In the genomic region with DNA sequence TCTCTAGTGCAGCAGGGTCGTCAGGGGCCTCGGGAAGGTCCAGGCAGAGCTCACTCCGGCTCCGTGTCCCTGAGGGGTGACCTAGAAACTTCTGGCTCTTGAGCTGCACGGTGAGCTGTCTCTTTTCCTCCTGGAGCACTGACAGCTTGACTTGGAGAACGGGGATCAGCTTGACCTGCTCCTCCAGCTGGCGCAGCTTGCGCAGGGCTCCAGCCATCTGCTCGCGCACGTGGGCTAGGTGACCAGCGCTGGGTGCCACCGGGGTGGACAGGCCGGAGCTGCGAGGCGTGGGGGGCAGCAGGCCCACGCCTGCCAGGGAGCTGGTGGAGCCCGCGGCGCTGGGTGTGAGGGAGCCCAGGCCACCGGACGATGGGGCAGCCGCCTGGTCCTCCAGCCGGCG, we compare ENCODE assay signal across 24 mouse cellular contexts. TPM values are rescaled to one million over a fixed set of nuclear protein-coding genes. Genes with fewer than 3 reads are reported as not detected.
DNase-seq lines count a peak whose midpoint lies in the region; ATAC-seq and TF ChIP-seq lines count a peak whose summit lies in the region.
"Had no signal": no experiment of that assay in that cellular context is flagged by ENCODE, and none has a peak within 500 bp of the region (broad histone marks: within the 10 kb centered on the region; RNA-seq: fewer than 3 reads in every experiment).

No protein-coding gene starts in this region.

- H3K9me3 ChIP-seq in ES-E14 (ENCODE audit: control insufficient read depth, insufficient read depth, low read depth, low read length), result no peaks in the 10 kb centered on the region
- H3K9me3 ChIP-seq in embryonic facial prominence, embryonic 13.5 days, result no peaks in the 10 kb centered on the region
- H3K9me3 ChIP-seq in hindbrain, embryonic 16.5 days (ENCODE audit: control insufficient read depth, low read length), result no peaks in the 10 kb centered on the region
- H3K9me3 ChIP-seq in neural tube, embryonic 15.5 days (replicated peaks), result no peaks in the 10 kb centered on the region
- H3K9me3 ChIP-seq: forebrain, embryonic 12.5 days; hindbrain, embryonic 12.5 days; liver, embryonic 12.5 days had no signal

- no peak for TF ChIP-seq CTCF in gastrocnemius, adult 2 months (IDR thresholded peaks at IDR 0.05)

- intact Hi-C loops in gastrocnemius, adult 2 months (cut with DNase I), result no loop called here

- in situ Hi-C loops in ES-E14 (cut with MboI; ENCODE audit: low sequenced_read_pairs in 2 of 2, unreplicated experiment in 2 of 2), result no loop called here

- peaks cover 40% of the 10 kb centered on the region for H3K36me3 ChIP-seq in ES-E14 (ENCODE audit: control insufficient read depth, insufficient read depth, low read length, poor library complexity, severe bottlenecking)
- peaks cover 59% of the 10 kb centered on the region for H3K36me3 ChIP-seq in embryonic facial prominence, embryonic 13.5 days
- H3K36me3 ChIP-seq in hindbrain, embryonic 16.5 days (ENCODE audit: control insufficient read depth, insufficient read depth, low read length), result no peaks in the 10 kb centered on the region
- no peaks in the 10 kb centered on the region for H3K36me3 ChIP-seq in neural tube, embryonic 15.5 days

- peak overlapping the region; percentile 96 for H3K27ac ChIP-seq in gastrocnemius, adult 2 months
- H3K27ac ChIP-seq in ES-E14 (ENCODE audit: insufficient read depth, low read depth, low read length, poor library complexity, severe bottlenecking), result no peak overlapping the region
- no peak overlapping the region for H3K27ac ChIP-seq in embryonic facial prominence, embryonic 13.5 days
- H3K27ac ChIP-seq in hindbrain, embryonic 16.5 days (ENCODE audit: low read depth, low read length), result no peak overlapping the region
- H3K27ac ChIP-seq in neural tube, embryonic 15.5 days (replicated peaks), result no peak overlapping the region
- H3K27ac ChIP-seq: forebrain, embryonic 12.5 days; hindbrain, embryonic 12.5 days; left cerebral cortex, adult 2 months; liver, embryonic 12.5 days had no signal

- H3K9ac ChIP-seq in ES-E14 (ENCODE audit: insufficient read depth, low read depth, low read length, poor library complexity, severe bottlenecking), result peak overlapping the region; percentile 17
- no peak overlapping the region for H3K9ac ChIP-seq in embryonic facial prominence, embryonic 13.5 days
- H3K9ac ChIP-seq in hindbrain, embryonic 16.5 days (ENCODE audit: low read depth, low read length), result no peak overlapping the region; the same call in 1 of the 2 replicates
- no peak overlapping the region for H3K9ac ChIP-seq in neural tube, embryonic 15.5 days (replicated peaks)
- H3K9ac ChIP-seq: forebrain, embryonic 12.5 days; hindbrain, embryonic 12.5 days; liver, embryonic 12.5 days; lung, embryonic 14.5 days had no signal

- no peak for ATAC-seq in embryonic facial prominence, embryonic 13.5 days (ENCODE audit: insufficient number of reproducible peaks, insufficient read depth, low FRiP score, low TSS enrichment, low read depth)
- ATAC-seq in hindbrain, embryonic 16.5 days, result no peak
- ATAC-seq in neural tube, embryonic 15.5 days (ENCODE audit: low FRiP score), result no peak
- ATAC-seq: inflammation-experienced regulatory T-cells, adult 6 months; liver, embryonic 12.5 days had no signal

- no peaks in the 10 kb centered on the region for H3K27me3 ChIP-seq in embryonic facial prominence, embryonic 13.5 days
- no peaks in the 10 kb centered on the region; the same call in 1 of the 2 replicates for H3K27me3 ChIP-seq in hindbrain, embryonic 16.5 days (replicated peaks; ENCODE audit: control insufficient read depth, insufficient read depth, low read length)
- 0 out of 2 replicates have a peak, but pooled peaks cover 5% of the 10 kb centered on the region for H3K27me3 ChIP-seq in neural tube, embryonic 15.5 days (replicated peaks)

- WGBS in embryonic facial prominence, embryonic 13.5 days, result 94% methylated on average over 25 of the region's 25 CpGs
- WGBS in hindbrain, embryonic 16.5 days, result 89% methylated on average over 24 of the region's 25 CpGs
- 93% methylated on average over 22 of the region's 25 CpGs for WGBS in neural tube, embryonic 15.5 days

- peaks cover 12 to 13% of the 10 kb centered on the region in 2 experiments; a peak in 3 of 4 replicates for H3K4me1 ChIP-seq in ES-E14 (ENCODE audit: control insufficient read depth in 2 of 2, insufficient read depth in 2 of 2, low read length in 2 of 2, poor library complexity in 1 of 2)
- peaks cover 58% of the 10 kb centered on the region for H3K4me1 ChIP-seq in embryonic facial prominence, embryonic 13.5 days
- peaks cover 19% of the 10 kb centered on the region for H3K4me1 ChIP-seq in hindbrain, embryonic 16.5 days (ENCODE audit: control insufficient read depth, insufficient read depth, low read depth, low read length)
- peaks cover 32% of the 10 kb centered on the region for H3K4me1 ChIP-seq in neural tube, embryonic 15.5 days

- DNase-seq in gastrocnemius, adult 2 months, result peak; percentile 62
- DNase-seq in gastrocnemius, adult 8-10 months (ENCODE audit: low spot score in 2 of 2), result no peak
- DNase-seq in ES-E14 (ENCODE audit: low read depth, low spot score), result no peak
- peak; percentile 88 for DNase-seq in cerebellum, adult 9-10 months
- no peak for DNase-seq in adrenal gland, adult 18-20 months (ENCODE audit: low spot score in 2 of 2)
- DNase-seq: gastrocnemius, postnatal 25 days; heart, postnatal 10 days; kidney, adult 9 months; kidney, postnatal 36 days; lung, embryonic 14.5 days; lung, postnatal 36 days; right cerebral cortex, adult 18-20 months; thymus, postnatal 25 days had no signal

- H3K4me3 ChIP-seq in gastrocnemius, adult 2 months, result peak overlapping the region; percentile 90
- peak overlapping the region; percentile 54 to 55 for H3K4me3 ChIP-seq in ES-E14 (ENCODE audit: insufficient read depth in 1 of 2, low read depth in 1 of 2, low read length in 2 of 2, poor library complexity in 1 of 2, severe bottlenecking in 1 of 2)
- H3K4me3 ChIP-seq in embryonic facial prominence, embryonic 13.5 days, result no peak overlapping the region
- no peak overlapping the region for H3K4me3 ChIP-seq in hindbrain, embryonic 16.5 days (ENCODE audit: low read length)
- H3K4me3 ChIP-seq in neural tube, embryonic 15.5 days (replicated peaks), result no peak overlapping the region
- H3K4me3 ChIP-seq: forebrain, embryonic 12.5 days; hindbrain, embryonic 12.5 days; left cerebral cortex, adult 2 months; liver, embryonic 12.5 days had no signal

- H3K4me2 ChIP-seq in embryonic facial prominence, embryonic 13.5 days, result peak overlapping the region; percentile 75; the same call in 1 of the 2 replicates
- no peak overlapping the region for H3K4me2 ChIP-seq in hindbrain, embryonic 16.5 days (ENCODE audit: low read length)
- H3K4me2 ChIP-seq in neural tube, embryonic 15.5 days, result no peak overlapping the region
- H3K4me2 ChIP-seq: forebrain, embryonic 12.5 days; hindbrain, embryonic 12.5 days; liver, embryonic 12.5 days had no signal

TF ChIP-seq in ES-E14, 5 proteins besides CTCF, POLR2A, EP300 and RAD21:
- no peak for TF ChIP-seq HCFC1 (IDR thresholded peaks at IDR 0.05; ENCODE audit: borderline replicate concordance, insufficient read depth, low read length)
- no peak for TF ChIP-seq ZC3H11A (IDR thresholded peaks at IDR 0.05; ENCODE audit: borderline replicate concordance, low read depth, low read length)
- TF ChIP-seq CHD2 (IDR thresholded peaks at IDR 0.05; ENCODE audit: low read depth, low read length), result no peak
- TF ChIP-seq ZNF384 (IDR thresholded peaks at IDR 0.05; ENCODE audit: low read depth, low read length), result no peak
- TF ChIP-seq MAFK (IDR thresholded peaks at IDR 0.05; ENCODE audit: insufficient read depth, low read depth, low read length), result no peak

RNA-seq across cellular contexts. Expression of gene Kank2, which starts 3.6 kb away (rescaled TPM):
- 10 to 100 TPM; 11.5 to 16.6 TPM for total RNA-seq in gastrocnemius, adult 2 months (2021)
- total RNA-seq in gastrocnemius, adult 8-10 months (2022), result 10 to 100 TPM; 13.0 to 15.2 (median 14.2) TPM
- 32.6 and 51.6 TPM in 2 replicates for total RNA-seq in ES-E14 (2012; rRNA removed)
- 20.8 and 22.6 TPM in 2 replicates for polyA plus RNA-seq in embryonic facial prominence, embryonic 13.5 days (2015; fragmentation: Nextera tagmentation; extraction: Ambion mirVana)
- 3.9 and 4.7 TPM in 2 replicates for polyA plus RNA-seq in hindbrain, embryonic 16.5 days (2015; fragmentation: Nextera tagmentation; extraction: Ambion mirVana)
- 10 to 100 TPM; 31.1 to 31.3 TPM for total RNA-seq in adrenal gland, adult 18-20 months (2021)
- polyA plus RNA-seq in neural tube, embryonic 15.5 days (2015; fragmentation: Nextera tagmentation; extraction: Ambion mirVana), result 4.9 and 7.4 TPM in 2 replicates
- polyA plus RNA-seq: inflammation-experienced regulatory T-cells, adult 6 months had no signal

RNA-seq across cellular contexts. Expression of gene Spc24, which starts 34.8 kb away (rescaled TPM):
- under 1 TPM; 0.50 to 0.89 TPM for total RNA-seq in gastrocnemius, adult 2 months (2021)
- total RNA-seq in gastrocnemius, adult 8-10 months (2022), result 1 to 10 TPM; 1.5 to 3.3 (median 1.7) TPM
- 127 and 169 TPM in 2 replicates for total RNA-seq in ES-E14 (2012; rRNA removed)
- polyA plus RNA-seq in embryonic facial prominence, embryonic 13.5 days (2015; fragmentation: Nextera tagmentation; extraction: Ambion mirVana), result 105 and 111 TPM in 2 replicates
- polyA plus RNA-seq in hindbrain, embryonic 16.5 days (2015; fragmentation: Nextera tagmentation; extraction: Ambion mirVana), result 21.2 and 26.0 TPM in 2 replicates
- total RNA-seq in adrenal gland, adult 18-20 months (2021), result 1 to 10 TPM in 1 of 2 experiments, under 1 TPM in 1; 0.56 to 1.1 TPM
- 17.2 and 39.7 TPM in 2 replicates for polyA plus RNA-seq in neural tube, embryonic 15.5 days (2015; fragmentation: Nextera tagmentation; extraction: Ambion mirVana)

RNA-seq across cellular contexts. Expression of gene Angptl8, which starts 40.4 kb away (rescaled TPM):
- total RNA-seq in gastrocnemius, adult 2 months (2021), result not detected
- not detected for total RNA-seq in gastrocnemius, adult 8-10 months (2022)
- total RNA-seq in ES-E14 (2012; rRNA removed), result 0.48 TPM in 1 of 2 replicates, not detected in the other
- polyA plus RNA-seq in embryonic facial prominence, embryonic 13.5 days (2015; fragmentation: Nextera tagmentation; extraction: Ambion mirVana), result 0.74 and 1.1 TPM in 2 replicates
- polyA plus RNA-seq in hindbrain, embryonic 16.5 days (2015; fragmentation: Nextera tagmentation; extraction: Ambion mirVana), result 0.25 and 0.66 TPM in 2 replicates
- 10 to 100 TPM in 1 of 2 experiments, 1 to 10 TPM in 1; 8.2 to 26.2 TPM for total RNA-seq in adrenal gland, adult 18-20 months (2021)
- 0.42 and 1.1 TPM in 2 replicates for polyA plus RNA-seq in neural tube, embryonic 15.5 days (2015; fragmentation: Nextera tagmentation; extraction: Ambion mirVana)
- total RNA-seq: left cerebral cortex, adult 2 months; megakaryocyte-erythroid progenitor cell, adult 5-6 weeks had no signal
- polyA plus RNA-seq: frontal cortex, adult 2 months; inflammation-experienced regulatory T-cells, adult 6 months; testis, adult 2 months had no signal

RNA-seq across cellular contexts. Expression of gene Dock6, which starts 57.5 kb away (rescaled TPM):
- 10 to 100 TPM in 1 of 2 experiments, 1 to 10 TPM in 1; 9.4 to 10.5 TPM for total RNA-seq in gastrocnemius, adult 2 months (2021)
- total RNA-seq in gastrocnemius, adult 8-10 months (2022), result 1 to 10 TPM; 4.7 to 8.3 (median 5.2) TPM
- total RNA-seq in ES-E14 (2012; rRNA removed), result 45.4 and 144 TPM in 2 replicates
- polyA plus RNA-seq in embryonic facial prominence, embryonic 13.5 days (2015; fragmentation: Nextera tagmentation; extraction: Ambion mirVana), result 27.4 and 29.2 TPM in 2 replicates
- 16.0 and 17.3 TPM in 2 replicates for polyA plus RNA-seq in hindbrain, embryonic 16.5 days (2015; fragmentation: Nextera tagmentation; extraction: Ambion mirVana)
- 10 to 100 TPM; 29.7 to 36.1 TPM for total RNA-seq in adrenal gland, adult 18-20 months (2021)
- polyA plus RNA-seq in neural tube, embryonic 15.5 days (2015; fragmentation: Nextera tagmentation; extraction: Ambion mirVana), result 14.0 and 22.5 TPM in 2 replicates

Comparison
In these comparisons a context has a peak if more than half of its experiments do, and no peak if none do; other contexts are left out.
1. DNase-seq: peak in gastrocnemius, adult 2 months (single experiment) and cerebellum, adult 9-10 months (single experiment); none in gastrocnemius, adult 8-10 months (0 of 2), ES-E14 (single experiment) and adrenal gland, adult 18-20 months (0 of 2).
2. H3K4me3 ChIP-seq: peak in gastrocnemius, adult 2 months (single experiment) and ES-E14 (2 of 2); none in embryonic facial prominence, embryonic 13.5 days (single experiment), hindbrain, embryonic 16.5 days (single experiment) and neural tube, embryonic 15.5 days (single experiment).
3. RNA of gene Spc24, which starts 34.8 kb away (total RNA-seq): 127 to 169 TPM in ES-E14; 1.5 to 3.3 TPM in gastrocnemius, adult 8-10 months, 0.56 to 1.1 TPM in adrenal gland, adult 18-20 months and 0.50 to 0.89 TPM in gastrocnemius, adult 2 months; every median in the first group is over 10 times any median in the second.